Mouse (Mus musculus): Measurements from ENCODE around the gene Serpini1. TPM values are rescaled to one million over a fixed set of nuclear protein-coding genes. Genes with fewer than 3 reads are reported as not detected.

Serpini1 gene
- total and polyA plus RNA-seq, 2 experiments from 2014 or later: 112 to 117 TPM

DNA sequence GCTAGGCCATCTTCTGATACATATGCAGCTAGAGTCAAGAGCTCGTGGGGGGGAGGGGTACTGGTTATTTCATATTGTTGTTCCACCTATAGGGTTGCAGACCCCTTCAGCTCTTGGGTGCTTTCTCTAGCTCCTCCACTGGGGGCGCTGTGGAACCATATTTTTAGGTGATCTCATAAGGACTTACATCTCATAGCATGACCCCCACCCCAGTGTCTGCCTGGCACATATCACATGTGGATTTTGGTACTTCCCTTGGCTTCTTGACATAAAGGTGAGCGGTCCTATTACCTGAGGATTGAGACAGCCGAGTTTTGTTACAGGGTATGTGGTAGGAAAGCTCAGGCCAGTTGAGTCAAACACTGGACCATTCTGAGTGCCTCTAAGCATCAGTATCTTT, 22.0 kb downstream of the Serpini1 start:
- Histone ChIP-seq H3K4me1 (ENCODE audit: insufficient read depth) (0 out of 2 replicates have a peak, but pooled peaks cover 3% of the 10 kb centered on the region), H3K9ac (no peak overlapping the region), H3K4me2 (ENCODE audit: low read depth) (no peak overlapping the region), H3K36me3 (ENCODE audit: insufficient read depth) (no peaks in the 10 kb centered on the region), H3K9me3 (ENCODE audit: low read length) (no peaks in the 10 kb centered on the region), H3K27me3 (ENCODE audit: insufficient read depth, low read length) (no peaks in the 10 kb centered on the region), H3K27ac (ENCODE audit: low read depth, low read length) (no peak overlapping the region), H3K4me3 (ENCODE audit: low read depth, low read length) (no peak overlapping the region)
- DNase-seq (no peak), ATAC-seq (no peak)
- TF ChIP-seq CTCF (IDR thresholded peaks at IDR 0.05; ENCODE audit: low read depth): peak; percentile 31; the same call in 1 of the 2 replicates
- 58% methylated on average over 4 of the region's 4 CpGs for WGBS

DNA sequence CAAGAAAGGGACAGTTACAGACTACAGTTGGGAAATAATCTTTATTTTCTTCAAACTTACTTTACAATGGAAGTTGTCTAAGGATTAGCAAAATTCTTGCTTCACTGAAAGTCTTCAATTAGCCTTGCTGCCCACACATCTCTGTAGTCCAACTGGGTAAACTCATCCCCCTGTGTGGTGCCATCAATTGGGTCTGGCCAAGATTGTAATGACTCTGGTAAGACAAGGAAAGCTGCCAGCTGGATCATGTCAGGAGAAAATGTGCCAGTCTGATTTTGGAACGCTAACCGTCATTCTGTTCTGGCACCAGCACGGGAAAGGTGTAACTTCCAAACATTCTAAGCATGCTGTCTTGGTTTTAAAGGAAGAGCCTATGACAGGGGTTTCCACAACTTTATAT, 25.9 kb downstream of the Serpini1 start:
- no peak overlapping the region for H3K27ac ChIP-seq (ENCODE audit: low read depth, low read length)
- H3K4me1 ChIP-seq (ENCODE audit: insufficient read depth): 0 out of 2 replicates have a peak, but pooled peaks cover 3% of the 10 kb centered on the region
- peak; percentile 41 for DNase-seq
- H3K36me3 ChIP-seq (ENCODE audit: insufficient read depth): no peaks in the 10 kb centered on the region
- no peak for TF ChIP-seq CTCF (IDR thresholded peaks at IDR 0.05; ENCODE audit: low read depth)
- no peaks in the 10 kb centered on the region for H3K9me3 ChIP-seq (ENCODE audit: low read length)
- H3K4me3 ChIP-seq (ENCODE audit: low read depth, low read length): no peak overlapping the region
- H3K4me2 ChIP-seq (ENCODE audit: low read depth): no peak overlapping the region
- no peaks in the 10 kb centered on the region for H3K27me3 ChIP-seq (ENCODE audit: insufficient read depth, low read length)
- no peak for ATAC-seq
- WGBS: 44% methylated on average over 3 of the region's 3 CpGs
- H3K9ac ChIP-seq: no peak overlapping the region

DNA sequence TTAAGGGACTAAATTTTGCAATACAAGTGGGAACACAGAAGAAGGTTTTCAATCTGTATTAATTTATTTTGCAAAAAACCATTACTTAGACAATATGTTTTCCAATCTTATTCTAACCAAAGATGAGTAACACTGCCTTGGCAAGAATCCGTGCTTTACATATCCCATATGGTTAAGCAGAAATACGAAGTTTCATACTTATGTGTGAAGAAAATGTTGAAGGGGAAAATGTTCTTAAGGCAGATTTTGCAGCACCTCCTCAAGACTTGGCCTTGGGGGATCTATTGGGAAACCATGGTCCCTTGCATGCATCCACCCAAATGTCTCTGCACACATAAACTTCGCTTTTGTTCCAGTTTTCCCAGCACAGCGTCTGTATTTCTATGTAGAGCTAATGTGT, 27.6 kb downstream of the Serpini1 start:
- Histone ChIP-seq H3K27ac (ENCODE audit: low read depth, low read length) (0 out of 2 replicates have a peak overlapping the region, but pooled peaks have one; percentile 50), H3K4me3 (ENCODE audit: low read depth, low read length) (no peak overlapping the region), H3K4me2 (ENCODE audit: low read depth) (no peak overlapping the region), H3K9me3 (ENCODE audit: low read length) (no peaks in the 10 kb centered on the region), H3K4me1 (ENCODE audit: insufficient read depth) (0 out of 2 replicates have a peak, but pooled peaks cover 3% of the 10 kb centered on the region), H3K9ac (no peak overlapping the region), H3K27me3 (ENCODE audit: insufficient read depth, low read length) (no peaks in the 10 kb centered on the region), H3K36me3 (ENCODE audit: insufficient read depth) (no peaks in the 10 kb centered on the region)
- peak; percentile 51 for ATAC-seq
- peak; percentile 32 for DNase-seq
- WGBS: 73% methylated on average over 4 of the region's 4 CpGs
- no peak for TF ChIP-seq CTCF (IDR thresholded peaks at IDR 0.05; ENCODE audit: low read depth)

DNA sequence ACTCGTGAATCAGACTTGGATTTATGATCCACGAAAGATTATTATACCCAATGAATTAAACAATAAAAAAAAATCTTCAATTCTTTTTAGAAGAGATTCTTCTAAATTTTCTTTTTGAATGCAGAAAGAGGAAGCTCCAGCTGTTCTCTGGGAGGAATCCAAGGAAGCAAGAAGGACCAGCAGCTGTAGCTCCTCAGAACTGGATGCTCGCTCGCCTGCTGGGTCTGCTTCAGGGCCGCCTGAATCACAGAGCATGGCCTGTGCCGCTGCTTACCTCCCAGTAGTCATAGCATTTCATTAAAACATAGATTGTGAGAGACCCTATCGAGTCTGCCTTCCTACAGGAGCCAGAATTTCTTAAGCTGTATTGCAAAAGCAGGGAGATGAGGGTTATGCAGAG, 53.7 kb downstream of the Serpini1 start:
- no peaks in the 10 kb centered on the region for H3K36me3 ChIP-seq (ENCODE audit: insufficient read depth)
- no peaks in the 10 kb centered on the region for H3K9me3 ChIP-seq (ENCODE audit: low read length)
- WGBS: 77% methylated on average over 7 of the region's 7 CpGs
- no peak for DNase-seq
- no peak; the same call in 1 of the 2 replicates for ATAC-seq
- H3K4me2 ChIP-seq (ENCODE audit: low read depth): no peak overlapping the region
- no peaks in the 10 kb centered on the region for H3K4me1 ChIP-seq (ENCODE audit: insufficient read depth)
- no peak overlapping the region for H3K9ac ChIP-seq
- H3K27ac ChIP-seq (ENCODE audit: low read depth, low read length): no peak overlapping the region
- H3K27me3 ChIP-seq (ENCODE audit: insufficient read depth, low read length): no peaks in the 10 kb centered on the region
- no peak overlapping the region for H3K4me3 ChIP-seq (ENCODE audit: low read depth, low read length)
- TF ChIP-seq CTCF (IDR thresholded peaks at IDR 0.05; ENCODE audit: low read depth): no peak

DNA sequence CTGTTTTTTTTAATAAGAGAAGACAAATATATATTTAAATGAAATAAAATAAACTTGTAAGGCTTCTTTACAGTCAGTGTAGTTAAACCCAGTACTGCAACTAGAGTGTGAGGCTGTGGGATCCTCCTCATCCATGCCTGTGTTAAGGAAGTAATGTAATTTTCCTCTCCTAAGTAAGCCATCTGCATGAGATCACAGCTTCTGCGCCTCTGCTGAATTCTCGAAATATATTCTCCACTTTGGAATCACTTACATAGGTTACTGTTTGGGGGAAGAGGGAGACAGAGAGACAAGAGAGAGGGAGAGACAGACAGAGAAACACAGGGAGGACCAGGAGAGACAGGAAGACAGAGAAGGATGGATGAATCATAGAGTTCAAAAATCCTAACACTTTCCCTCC, 67.3 kb downstream of the Serpini1 start:
- no peaks in the 10 kb centered on the region for H3K4me1 ChIP-seq (ENCODE audit: insufficient read depth)
- no peaks in the 10 kb centered on the region for H3K27me3 ChIP-seq (ENCODE audit: insufficient read depth, low read length)
- no peak overlapping the region for H3K27ac ChIP-seq (ENCODE audit: low read depth, low read length)
- DNase-seq: no peak
- H3K4me3 ChIP-seq (ENCODE audit: low read depth, low read length): no peak overlapping the region
- peaks cover 3% of the 10 kb centered on the region; the same call in 1 of the 2 replicates for H3K36me3 ChIP-seq (ENCODE audit: insufficient read depth)
- H3K4me2 ChIP-seq (ENCODE audit: low read depth): no peak overlapping the region
- 91% methylated on average over 2 of the region's 2 CpGs for WGBS
- H3K9ac ChIP-seq: no peak overlapping the region
- TF ChIP-seq CTCF (IDR thresholded peaks at IDR 0.05; ENCODE audit: low read depth): no peak
- ATAC-seq: no peak
- H3K9me3 ChIP-seq (ENCODE audit: low read length): no peaks in the 10 kb centered on the region

DNA sequence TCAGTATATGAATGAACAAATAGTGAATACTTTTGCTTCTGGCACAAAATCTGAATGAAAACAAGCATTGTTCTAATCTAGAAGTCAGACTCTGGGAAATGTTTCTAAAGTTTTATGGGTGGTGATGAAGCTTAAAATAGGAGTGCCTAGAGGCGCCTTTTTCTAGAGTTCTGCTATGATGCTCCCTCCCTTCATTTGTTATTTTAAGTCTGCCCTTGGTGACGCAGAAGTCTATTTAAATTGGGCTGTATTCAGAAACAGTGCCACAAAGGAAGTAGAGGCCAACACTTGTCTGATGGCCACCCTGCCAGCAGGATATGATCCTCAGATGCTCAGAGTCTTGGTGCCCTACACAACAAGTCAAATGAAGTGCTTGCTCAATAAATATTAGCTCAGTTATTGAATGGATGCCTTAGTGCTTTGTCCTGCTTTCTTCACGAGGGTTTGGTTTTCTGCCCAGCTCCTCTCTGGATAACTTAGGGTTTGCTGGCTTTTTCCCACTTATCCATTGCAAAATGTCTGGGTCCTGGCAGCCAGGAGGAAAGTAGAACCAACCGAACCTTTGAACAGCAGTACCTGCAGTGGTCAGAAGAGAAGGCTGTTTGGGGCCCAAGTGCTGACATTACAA, 73.8 kb downstream of the Serpini1 start:
- DNase-seq (no peak), ATAC-seq (no peak)
- Histone ChIP-seq H3K9ac (no peak overlapping the region), H3K27me3 (ENCODE audit: insufficient read depth, low read length) (no peaks in the 10 kb centered on the region), H3K4me2 (ENCODE audit: low read depth) (no peak overlapping the region), H3K4me1 (ENCODE audit: insufficient read depth) (no peaks in the 10 kb centered on the region), H3K4me3 (ENCODE audit: low read depth, low read length) (no peak overlapping the region), H3K27ac (ENCODE audit: low read depth, low read length) (no peak overlapping the region), H3K36me3 (ENCODE audit: insufficient read depth) (peaks cover under 1% of the 10 kb centered on the region; the same call in 1 of the 2 replicates), H3K9me3 (ENCODE audit: low read length) (no peaks in the 10 kb centered on the region)
- WGBS: 76% methylated on average over 4 of the region's 4 CpGs
- no peak for TF ChIP-seq CTCF (IDR thresholded peaks at IDR 0.05; ENCODE audit: low read depth)

DNA sequence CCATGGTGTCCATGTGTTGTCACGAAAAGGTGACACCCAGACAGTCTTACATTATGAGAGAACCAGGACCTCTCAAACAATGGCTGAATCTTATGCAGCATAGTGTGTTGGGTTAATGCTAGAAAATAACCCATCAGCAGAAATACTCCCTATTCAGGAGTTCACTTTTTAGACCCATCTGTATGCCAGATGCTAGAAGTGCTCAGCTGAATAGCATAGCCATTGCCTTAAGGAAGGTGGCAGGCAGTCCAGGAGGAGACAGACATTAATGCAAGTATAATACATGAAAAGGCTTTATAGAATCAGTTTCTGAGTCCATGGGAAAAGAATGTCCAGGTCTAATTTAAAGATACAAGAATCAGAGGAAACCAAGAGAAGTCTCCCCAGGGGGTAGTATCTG, 75.9 kb downstream of the Serpini1 start:
- no peak overlapping the region for H3K27ac ChIP-seq (ENCODE audit: low read depth, low read length)

More for the DNA sequence above, 75.9 kb downstream of the Serpini1 start:
- Histone ChIP-seq H3K4me1 (ENCODE audit: insufficient read depth) (no peaks in the 10 kb centered on the region), H3K4me3 (ENCODE audit: low read depth, low read length) (no peak overlapping the region), H3K9me3 (ENCODE audit: low read length) (no peaks in the 10 kb centered on the region), H3K9ac (no peak overlapping the region), H3K27me3 (ENCODE audit: insufficient read depth, low read length) (no peaks in the 10 kb centered on the region), H3K4me2 (ENCODE audit: low read depth) (no peak overlapping the region), H3K36me3 (ENCODE audit: insufficient read depth) (no peaks in the 10 kb centered on the region)
- TF ChIP-seq CTCF (IDR thresholded peaks at IDR 0.05; ENCODE audit: low read depth): no peak
- 86% methylated on average over 1 of the region's 1 CpGs for WGBS
- DNase-seq (no peak), ATAC-seq (no peak)
